ENCODE assay signal across 8 mouse cellular contexts in genomic region chr8:121687455-121688161, GRCm38 (mm10). TPM values are rescaled to one million over a fixed set of nuclear protein-coding genes. Genes with fewer than 3 reads are reported as not detected.
DNase-seq lines count a peak whose midpoint lies in the region; ATAC-seq and TF ChIP-seq lines count a peak whose summit lies in the region.

No protein-coding gene starts in this region.

- WGBS in lung, embryonic 14.5 days, result 56% methylated on average over 14 of the region's 14 CpGs
- 60% methylated on average over 14 of the region's 14 CpGs for WGBS in intestine, embryonic 15.5 days

- no peak for TF ChIP-seq CTCF in lung, embryonic 14.5 days (IDR thresholded peaks at IDR 0.05; ENCODE audit: low read depth)

- no peaks in the 10 kb centered on the region for H3K4me1 ChIP-seq in lung, embryonic 14.5 days (ENCODE audit: insufficient read depth)
- no peaks in the 10 kb centered on the region; the same call in 1 of the 2 replicates for H3K4me1 ChIP-seq in intestine, embryonic 15.5 days (replicated peaks)

- no peak overlapping the region for H3K27ac ChIP-seq in lung, embryonic 14.5 days (ENCODE audit: low read depth)
- no peak overlapping the region for H3K27ac ChIP-seq in intestine, embryonic 15.5 days

- H3K9ac ChIP-seq in lung, embryonic 14.5 days, result no peak overlapping the region
- no peak overlapping the region for H3K9ac ChIP-seq in intestine, embryonic 15.5 days

- no peak overlapping the region for H3K4me2 ChIP-seq in lung, embryonic 14.5 days
- no peak overlapping the region for H3K4me2 ChIP-seq in intestine, embryonic 15.5 days (replicated peaks)

- no peaks in the 10 kb centered on the region for H3K36me3 ChIP-seq in lung, embryonic 14.5 days (ENCODE audit: insufficient read depth)
- H3K36me3 ChIP-seq in intestine, embryonic 15.5 days, result no peaks in the 10 kb centered on the region

- no peaks in the 10 kb centered on the region for H3K27me3 ChIP-seq in lung, embryonic 14.5 days (ENCODE audit: insufficient read depth, low read length)
- no peaks in the 10 kb centered on the region for H3K27me3 ChIP-seq in intestine, embryonic 15.5 days (replicated peaks)

- no peak for ATAC-seq in lung, embryonic 14.5 days (ENCODE audit: insufficient read depth)
- ATAC-seq in frontal cortex, adult (ENCODE audit: low TSS enrichment), result peak; percentile 79
- ATAC-seq in intestine, embryonic 15.5 days, result no peak

- H3K9me3 ChIP-seq in lung, embryonic 14.5 days (ENCODE audit: low read depth, low read length), result no peaks in the 10 kb centered on the region
- H3K9me3 ChIP-seq in intestine, embryonic 15.5 days, result no peaks in the 10 kb centered on the region

- DNase-seq in lung, embryonic 14.5 days, result peak; percentile 52
- no peak for DNase-seq in lung, postnatal 36 days
- peak; percentile 57 to 63 for DNase-seq in left cerebral cortex, postnatal 10 days (ENCODE audit: extremely low spot score in 1 of 2, low spot score in 2 of 2)
- peak; percentile 70 for DNase-seq in right cerebral cortex, postnatal 25 days
- DNase-seq in kidney, adult 11 months, result no peak
- no peak for DNase-seq in gastrocnemius, postnatal 4 days (ENCODE audit: low spot score in 2 of 2)

- H3K4me3 ChIP-seq in lung, embryonic 14.5 days (ENCODE audit: low read depth, low read length), result no peak overlapping the region
- no peak overlapping the region for H3K4me3 ChIP-seq in intestine, embryonic 15.5 days (replicated peaks)

- intact Hi-C loops in left cerebral cortex, postnatal 10 days (cut with DNase I), result no loop called here

RNA-seq across cellular contexts. Expression of gene Zcchc14, which starts 34.9 kb away (rescaled TPM):
- 23.0 and 25.0 TPM in 2 replicates for polyA plus RNA-seq in lung, embryonic 14.5 days (2014; fragmentation: Nextera tagmentation; extraction: Ambion mirVana)
- 10 to 100 TPM; 80.7 to 87.0 TPM for total RNA-seq in left cerebral cortex, postnatal 10 days (2021)
- polyA plus RNA-seq in intestine, embryonic 15.5 days (2015; fragmentation: Nextera tagmentation; extraction: Ambion mirVana), result 10.7 and 11.2 TPM in 2 replicates
- total RNA-seq in gastrocnemius, postnatal 4 days (2021), result 10 to 100 TPM; 43.9 to 44.6 TPM

RNA-seq across cellular contexts. Expression of gene Jph3, which starts 41.8 kb away (rescaled TPM):
- 0.22 and 0.42 TPM in 2 replicates for polyA plus RNA-seq in lung, embryonic 14.5 days (2014; fragmentation: Nextera tagmentation; extraction: Ambion mirVana)
- total RNA-seq in left cerebral cortex, postnatal 10 days (2021), result 100 to 1,000 TPM; 135 to 148 TPM
- 4.5 and 5.1 TPM in 2 replicates for polyA plus RNA-seq in intestine, embryonic 15.5 days (2015; fragmentation: Nextera tagmentation; extraction: Ambion mirVana)
- total RNA-seq in gastrocnemius, postnatal 4 days (2021), result under 1 TPM; 0.12 to 0.16 TPM

Comparison
In these comparisons a context has a peak if more than half of its experiments do, and no peak if none do; other contexts are left out.
1. DNase-seq: peak in lung, embryonic 14.5 days (single experiment), left cerebral cortex, postnatal 10 days (2 of 2) and right cerebral cortex, postnatal 25 days (single experiment); none in lung, postnatal 36 days (single experiment), kidney, adult 11 months (single experiment) and gastrocnemius, postnatal 4 days (0 of 2).
2. RNA of gene Jph3, which starts 41.8 kb away (total RNA-seq): 135 to 148 TPM in left cerebral cortex, postnatal 10 days; 0.12 to 0.16 TPM in gastrocnemius, postnatal 4 days; every median in the first group is over 100 times any median in the second.